Mouse (Mus musculus) spleen, adult 18-20 months (tissue): Measurements from ENCODE around the gene Zfyve19.

Experiments used
- DNase-seq, 2 experiments: peaks; one replicate each; pipeline ENCODE4 v3.0.0; 2022; ENCODE audit warnings: mixed read lengths in 2 of 2

Zfyve19 gene

GRCm38 (mm10) chr2:119254976-119255375 lies 46.6 kb downstream of the Zfyve19 start:
- no peak for DNase-seq

DNA sequence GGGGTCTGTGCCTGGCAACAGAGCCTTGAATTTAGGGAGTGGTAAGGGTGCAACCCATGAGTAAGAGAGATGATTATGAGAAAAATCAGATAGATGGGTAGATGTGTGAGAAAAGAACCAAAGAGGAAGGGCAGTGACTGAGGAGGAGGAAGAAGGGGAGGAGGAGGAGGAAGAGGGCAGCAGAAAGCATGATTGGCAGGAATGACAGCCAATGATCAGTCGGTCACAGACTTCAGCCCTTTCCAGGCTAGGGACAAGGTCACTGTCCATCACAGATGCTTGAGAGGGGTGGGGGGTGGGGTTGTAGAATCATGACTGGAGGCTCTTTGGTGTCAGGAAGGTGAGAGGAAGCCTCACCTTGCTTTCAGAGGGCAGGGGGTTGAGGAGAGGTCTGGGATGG lies 52.1 kb downstream of the Zfyve19 start:
- DNase-seq: no peak

DNA sequence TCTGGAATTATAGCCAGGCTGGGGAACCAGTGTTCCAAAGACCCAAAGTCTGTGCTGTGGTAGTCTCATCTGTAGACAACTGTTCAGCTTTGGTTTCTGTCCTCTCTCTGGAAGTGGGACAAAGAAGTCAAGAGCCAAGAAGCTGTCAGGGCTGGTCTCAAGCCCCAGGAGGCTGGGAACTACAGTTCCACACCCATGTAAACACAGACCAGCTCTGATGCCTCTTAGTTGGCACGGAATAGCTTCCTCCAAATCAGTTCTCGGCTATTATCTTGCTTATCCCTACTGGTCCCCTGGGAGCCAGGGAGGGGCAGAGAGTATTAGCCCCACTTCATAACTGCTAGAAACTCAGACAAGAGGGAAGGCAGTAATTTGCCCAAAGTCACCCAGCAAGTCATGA lies 52.9 kb downstream of the Zfyve19 start:
- DNase-seq: no peak

DNA sequence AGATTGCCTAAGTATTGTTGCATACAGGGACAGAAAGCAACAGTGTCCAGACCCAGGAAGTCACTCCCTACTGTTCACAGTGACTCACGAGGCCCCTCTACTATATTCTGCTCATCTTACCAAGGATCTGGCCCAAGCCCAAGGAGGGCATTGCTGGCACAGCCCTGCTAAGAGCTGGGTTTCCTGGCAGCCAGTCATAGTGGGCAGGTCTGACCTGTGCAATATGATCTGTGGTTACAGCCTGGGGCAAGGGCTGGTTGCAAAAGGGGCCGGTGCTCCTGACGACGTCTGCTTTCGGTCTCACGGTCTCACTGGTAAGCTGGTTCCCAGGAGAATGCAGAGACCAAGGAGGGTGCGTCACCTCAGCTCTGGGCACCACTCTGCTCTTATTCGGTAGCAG lies 54.6 kb downstream of the Zfyve19 start:
- DNase-seq: no peak

GRCm38 (mm10) chr2:119263813-119264212 lies 55.4 kb downstream of the Zfyve19 start:
- no peak for DNase-seq
